39 mouse cellular contexts compared by ENCODE assay signal in the genomic region with DNA sequence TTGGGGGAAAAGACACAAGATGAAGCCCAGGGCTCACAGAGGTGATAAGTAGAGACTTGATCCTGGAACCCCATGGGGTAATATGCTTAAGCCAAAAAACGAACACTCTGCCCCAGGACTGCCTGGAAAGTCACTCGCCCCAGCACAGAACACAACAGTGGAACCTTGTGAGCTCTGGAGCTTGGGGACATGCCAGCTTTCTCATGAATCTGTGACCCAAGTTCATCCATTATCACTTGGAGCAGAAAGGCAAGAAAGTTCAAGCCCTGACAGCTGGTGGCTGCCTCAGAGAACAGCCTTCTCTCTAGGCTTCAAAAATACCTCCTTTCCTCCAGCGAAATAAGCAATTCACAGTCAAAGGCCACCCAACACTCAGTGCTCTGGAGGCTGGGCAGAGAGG. TPM values are rescaled to one million over a fixed set of nuclear protein-coding genes. Genes with fewer than 3 reads are reported as not detected.
DNase-seq lines count a peak whose midpoint lies in the region; ATAC-seq lines count a peak whose summit lies in the region.
"Had no signal": no experiment of that assay in that cellular context is flagged by ENCODE, and none has a peak within 500 bp of the region (broad histone marks: within the 10 kb centered on the region; RNA-seq: fewer than 3 reads in every experiment).

No protein-coding gene starts in this region.

- H3K9me3 ChIP-seq in kidney, embryonic 15.5 days (replicated peaks): no peaks in the 10 kb centered on the region
- no peaks in the 10 kb centered on the region for H3K9me3 ChIP-seq in embryonic facial prominence, embryonic 10.5 days
- H3K9me3 ChIP-seq in stomach, embryonic 15.5 days: no peaks in the 10 kb centered on the region
- H3K9me3 ChIP-seq in intestine, embryonic 16.5 days (ENCODE audit: control insufficient read depth, low read length): no peaks in the 10 kb centered on the region
- H3K9me3 ChIP-seq: embryonic facial prominence, embryonic 15.5 days; forebrain, embryonic 12.5 days; hindbrain, embryonic 10.5 days; hindbrain, embryonic 15.5 days; limb, embryonic 13.5 days; lung, embryonic 15.5 days; midbrain, embryonic 10.5 days; neural tube, embryonic 13.5 days had no signal

- H3K4me2 ChIP-seq in kidney, embryonic 15.5 days: no peak overlapping the region
- no peak overlapping the region for H3K4me2 ChIP-seq in stomach, embryonic 15.5 days
- H3K4me2 ChIP-seq in intestine, embryonic 16.5 days (ENCODE audit: low read depth, low read length): no peak overlapping the region
- H3K4me2 ChIP-seq: embryonic facial prominence, embryonic 15.5 days; forebrain, embryonic 12.5 days; heart, embryonic 11.5 days; hindbrain, embryonic 15.5 days; limb, embryonic 13.5 days; liver, embryonic 11.5 days; lung, embryonic 15.5 days; neural tube, embryonic 13.5 days had no signal

- no peaks in the 10 kb centered on the region for H3K36me3 ChIP-seq in kidney, embryonic 15.5 days
- no peaks in the 10 kb centered on the region for H3K36me3 ChIP-seq in embryonic facial prominence, embryonic 10.5 days (replicated peaks)
- no peaks in the 10 kb centered on the region for H3K36me3 ChIP-seq in stomach, embryonic 15.5 days
- no peaks in the 10 kb centered on the region for H3K36me3 ChIP-seq in intestine, embryonic 16.5 days (ENCODE audit: control insufficient read depth, insufficient read depth, low read length)
- H3K36me3 ChIP-seq: embryonic facial prominence, embryonic 15.5 days; forebrain, embryonic 12.5 days; hindbrain, embryonic 10.5 days; hindbrain, embryonic 15.5 days; limb, embryonic 13.5 days; lung, embryonic 15.5 days; midbrain, embryonic 10.5 days; neural tube, embryonic 13.5 days had no signal

- ATAC-seq in kidney, embryonic 15.5 days (replicated peaks; ENCODE audit: low FRiP score): no peak
- ATAC-seq in stomach, embryonic 15.5 days (ENCODE audit: insufficient read depth, low FRiP score, low read depth): no peak
- no peak for ATAC-seq in intestine, embryonic 16.5 days
- ATAC-seq: activated CD4-positive, CD25-positive, alpha-beta regulatory T cell, adult 4 months; forebrain, postnatal 0 days; inflammation-experienced regulatory T-cells, adult 6 months had no signal

- H3K9ac ChIP-seq in kidney, embryonic 15.5 days: no peak overlapping the region
- no peak overlapping the region for H3K9ac ChIP-seq in stomach, embryonic 15.5 days
- no peak overlapping the region for H3K9ac ChIP-seq in intestine, embryonic 16.5 days (ENCODE audit: low read depth, low read length)
- H3K9ac ChIP-seq: embryonic facial prominence, embryonic 15.5 days; forebrain, embryonic 12.5 days; forebrain, postnatal 0 days; hindbrain, embryonic 15.5 days; limb, embryonic 13.5 days; lung, embryonic 15.5 days; neural tube, embryonic 13.5 days had no signal

- H3K4me3 ChIP-seq in kidney, embryonic 15.5 days (replicated peaks): no peak overlapping the region
- no peak overlapping the region for H3K4me3 ChIP-seq in embryonic facial prominence, embryonic 10.5 days
- no peak overlapping the region for H3K4me3 ChIP-seq in stomach, embryonic 15.5 days (replicated peaks)
- H3K4me3 ChIP-seq in intestine, embryonic 16.5 days (ENCODE audit: low read length): no peak overlapping the region
- H3K4me3 ChIP-seq: embryonic facial prominence, embryonic 15.5 days; forebrain, embryonic 12.5 days; hindbrain, embryonic 10.5 days; hindbrain, embryonic 15.5 days; limb, embryonic 13.5 days; lung, embryonic 15.5 days; midbrain, embryonic 10.5 days; myocyte; neural tube, embryonic 13.5 days had no signal

- 77% methylated on average over 3 of the region's 3 CpGs for WGBS in kidney, embryonic 15.5 days
- whole genome bisulfite sequencing in embryonic facial prominence, embryonic 10.5 days: 77% methylated on average over 3 of the region's 3 CpGs
- 69% methylated on average over 3 of the region's 3 CpGs for WGBS in stomach, embryonic 15.5 days
- 71% methylated on average over 3 of the region's 3 CpGs for WGBS in intestine, embryonic 16.5 days

- H3K27me3 ChIP-seq in kidney, embryonic 15.5 days: no peaks in the 10 kb centered on the region
- H3K27me3 ChIP-seq in embryonic facial prominence, embryonic 10.5 days (replicated peaks; ENCODE audit: low read depth, poor library complexity, severe bottlenecking): no peaks in the 10 kb centered on the region
- H3K27me3 ChIP-seq in stomach, embryonic 15.5 days (replicated peaks): no peaks in the 10 kb centered on the region
- H3K27me3 ChIP-seq in intestine, embryonic 16.5 days (replicated peaks; ENCODE audit: control insufficient read depth, insufficient read depth, low read length): no peaks in the 10 kb centered on the region
- H3K27me3 ChIP-seq: embryonic facial prominence, embryonic 15.5 days; forebrain, embryonic 12.5 days; hindbrain, embryonic 15.5 days; limb, embryonic 13.5 days; lung, embryonic 15.5 days; neural tube, embryonic 13.5 days had no signal

- no peak overlapping the region for H3K27ac ChIP-seq in kidney, embryonic 15.5 days
- H3K27ac ChIP-seq in embryonic facial prominence, embryonic 10.5 days (replicated peaks): 0 out of 2 replicates have a peak overlapping the region, but pooled peaks have one; percentile 1
- H3K27ac ChIP-seq in stomach, embryonic 15.5 days: 0 out of 2 replicates have a peak overlapping the region, but pooled peaks have one; percentile 0
- no peak overlapping the region for H3K27ac ChIP-seq in intestine, embryonic 16.5 days (ENCODE audit: low read length)
- H3K27ac ChIP-seq: forebrain, embryonic 12.5 days; hindbrain, embryonic 15.5 days; kidney, postnatal 0 days; limb, embryonic 13.5 days; lung, embryonic 15.5 days; midbrain, embryonic 10.5 days; neural tube, embryonic 13.5 days had no signal

- intact Hi-C loops in heart, postnatal 10 days (cut with DNase I): no loop called here

- peaks cover 19% of the 10 kb centered on the region for H3K4me1 ChIP-seq in kidney, embryonic 15.5 days
- H3K4me1 ChIP-seq in embryonic facial prominence, embryonic 10.5 days: peaks cover 37% of the 10 kb centered on the region
- H3K4me1 ChIP-seq in stomach, embryonic 15.5 days: peaks cover 13% of the 10 kb centered on the region
- peaks cover 5% of the 10 kb centered on the region for H3K4me1 ChIP-seq in intestine, embryonic 16.5 days (ENCODE audit: control insufficient read depth, insufficient read depth, low read length)

- peak; percentile 50 to 55 for DNase-seq in heart, postnatal 10 days
- no peak for DNase-seq in heart, postnatal 4 days
- peak; percentile 57 to 61 for DNase-seq in kidney, postnatal 25 days
- DNase-seq in embryonic facial prominence, embryonic 10.5 days (ENCODE audit: low spot score): no peak
- DNase-seq: adrenal gland, adult 8-10 months; cerebellum, adult 2 months; cerebellum, postnatal 14 days; forebrain, postnatal 0 days; gastrocnemius, postnatal 36 days; thymus, postnatal 14 days had no signal

RNA-seq across cellular contexts. Expression of a gene that starts 2.3 kb away (rescaled TPM):
- not detected for total RNA-seq in heart, postnatal 10 days (2021)
- not detected for total RNA-seq in heart, postnatal 4 days (2021)
- not detected in 2 replicates for polyA plus RNA-seq in kidney, embryonic 15.5 days (2015; fragmentation: Nextera tagmentation; extraction: Ambion mirVana)
- polyA plus RNA-seq in embryonic facial prominence, embryonic 10.5 days (2016; fragmentation: Nextera tagmentation; extraction: Ambion mirVana): not detected in 2 replicates
- polyA plus RNA-seq in stomach, embryonic 15.5 days (2015; fragmentation: Nextera tagmentation; extraction: Ambion mirVana): not detected in 2 replicates
- not detected in 2 replicates for polyA plus RNA-seq in intestine, embryonic 16.5 days (2015; fragmentation: Nextera tagmentation; extraction: Ambion mirVana)
- total RNA-seq: adrenal gland, adult 8-10 months; adrenal gland, postnatal 4 days; forebrain, postnatal 0 days; gastrocnemius, postnatal 36 days; layer of hippocampus, adult 8-10 months; layer of hippocampus, postnatal 25 days; left cerebral cortex, adult 8-10 months; left cerebral cortex, postnatal 36 days; megakaryocyte progenitor cell, adult 5-6 weeks had no signal
- polyA plus RNA-seq: activated CD4-positive, CD25-positive, alpha-beta regulatory T cell, adult 4 months; cerebellum, adult 2 months; cortical plate, adult 2 months; embryonic facial prominence, embryonic 15.5 days; forebrain, embryonic 12.5 days; forebrain, postnatal 0 days; heart, embryonic 11.5 days; heart, embryonic 16.5 days; hindbrain, embryonic 10.5 days; hindbrain, embryonic 15.5 days; inflammation-experienced regulatory T-cells, adult 6 months; kidney, postnatal 0 days; limb, embryonic 13.5 days; liver, embryonic 11.5 days; liver, embryonic 16.5 days; lung, embryonic 15.5 days; midbrain, embryonic 10.5 days; midbrain, postnatal 0 days; neural tube, embryonic 13.5 days; small intestine, adult 2 months; stomach, embryonic 14.5 days had no signal

RNA-seq across cellular contexts. Expression of a gene that starts 4.2 kb away (rescaled TPM):
- 10 to 100 TPM; 10.3 to 11.7 TPM for total RNA-seq in heart, postnatal 10 days (2021)
- total RNA-seq in heart, postnatal 4 days (2021): 1 to 10 TPM; 7.6 to 9.5 TPM
- 4.2 and 6.4 TPM in 2 replicates for polyA plus RNA-seq in kidney, embryonic 15.5 days (2015; fragmentation: Nextera tagmentation; extraction: Ambion mirVana)
- 1.1 TPM in 1 of 2 replicates, not detected in the other for polyA plus RNA-seq in embryonic facial prominence, embryonic 10.5 days (2016; fragmentation: Nextera tagmentation; extraction: Ambion mirVana)
- polyA plus RNA-seq in stomach, embryonic 15.5 days (2015; fragmentation: Nextera tagmentation; extraction: Ambion mirVana): 13.0 and 13.6 TPM in 2 replicates
- 3.6 and 4.0 TPM in 2 replicates for polyA plus RNA-seq in intestine, embryonic 16.5 days (2015; fragmentation: Nextera tagmentation; extraction: Ambion mirVana)
- total RNA-seq: midbrain, postnatal 0 days had no signal
- polyA plus RNA-seq: hindbrain, embryonic 10.5 days; neural tube, embryonic 13.5 days had no signal

RNA-seq across cellular contexts. Expression of a gene that starts 8.9 kb away (rescaled TPM):
- not detected for total RNA-seq in heart, postnatal 10 days (2021)
- not detected for total RNA-seq in heart, postnatal 4 days (2021)
- polyA plus RNA-seq in kidney, embryonic 15.5 days (2015; fragmentation: Nextera tagmentation; extraction: Ambion mirVana): 0.46 TPM in 1 of 2 replicates, not detected in the other
- polyA plus RNA-seq in embryonic facial prominence, embryonic 10.5 days (2016; fragmentation: Nextera tagmentation; extraction: Ambion mirVana): not detected in 2 replicates
- polyA plus RNA-seq in stomach, embryonic 15.5 days (2015; fragmentation: Nextera tagmentation; extraction: Ambion mirVana): 4.5 and 6.5 TPM in 2 replicates
- polyA plus RNA-seq in intestine, embryonic 16.5 days (2015; fragmentation: Nextera tagmentation; extraction: Ambion mirVana): 13.2 and 16.0 TPM in 2 replicates
- total RNA-seq: adrenal gland, adult 8-10 months; adrenal gland, postnatal 4 days; forebrain, postnatal 0 days; layer of hippocampus, adult 8-10 months; layer of hippocampus, postnatal 25 days; left cerebral cortex, postnatal 36 days; megakaryocyte progenitor cell, adult 5-6 weeks; midbrain, postnatal 0 days had no signal
- polyA plus RNA-seq: activated CD4-positive, CD25-positive, alpha-beta regulatory T cell, adult 4 months; cerebellum, adult 2 months; cortical plate, adult 2 months; forebrain, embryonic 12.5 days; forebrain, postnatal 0 days; heart, embryonic 11.5 days; heart, embryonic 16.5 days; hindbrain, embryonic 10.5 days; hindbrain, embryonic 15.5 days; inflammation-experienced regulatory T-cells, adult 6 months; limb, embryonic 13.5 days; liver, embryonic 11.5 days; liver, embryonic 16.5 days; lung, embryonic 15.5 days; midbrain, embryonic 10.5 days; neural tube, embryonic 13.5 days; small intestine, adult 2 months had no signal

RNA-seq across cellular contexts. Expression of a gene that starts 9.4 kb away (rescaled TPM):
- total RNA-seq in heart, postnatal 10 days (2021): not detected
- not detected for total RNA-seq in heart, postnatal 4 days (2021)
- polyA plus RNA-seq in kidney, embryonic 15.5 days (2015; fragmentation: Nextera tagmentation; extraction: Ambion mirVana): not detected in 2 replicates
- not detected in 2 replicates for polyA plus RNA-seq in embryonic facial prominence, embryonic 10.5 days (2016; fragmentation: Nextera tagmentation; extraction: Ambion mirVana)
- not detected in 2 replicates for polyA plus RNA-seq in stomach, embryonic 15.5 days (2015; fragmentation: Nextera tagmentation; extraction: Ambion mirVana)
- polyA plus RNA-seq in intestine, embryonic 16.5 days (2015; fragmentation: Nextera tagmentation; extraction: Ambion mirVana): not detected in 2 replicates
- total RNA-seq: adrenal gland, adult 8-10 months; adrenal gland, postnatal 4 days; forebrain, postnatal 0 days; gastrocnemius, postnatal 36 days; layer of hippocampus, adult 8-10 months; layer of hippocampus, postnatal 25 days; left cerebral cortex, adult 8-10 months; left cerebral cortex, postnatal 36 days; megakaryocyte progenitor cell, adult 5-6 weeks; midbrain, postnatal 0 days had no signal
- polyA plus RNA-seq: activated CD4-positive, CD25-positive, alpha-beta regulatory T cell, adult 4 months; cerebellum, adult 2 months; cortical plate, adult 2 months; embryonic facial prominence, embryonic 15.5 days; forebrain, embryonic 12.5 days; forebrain, postnatal 0 days; heart, embryonic 11.5 days; heart, embryonic 16.5 days; hindbrain, embryonic 10.5 days; hindbrain, embryonic 15.5 days; kidney, postnatal 0 days; limb, embryonic 13.5 days; liver, embryonic 11.5 days; liver, embryonic 16.5 days; lung, embryonic 15.5 days; midbrain, embryonic 10.5 days; midbrain, postnatal 0 days; myocyte; neural tube, embryonic 13.5 days; small intestine, adult 2 months; stomach, embryonic 14.5 days had no signal

RNA-seq across cellular contexts. Expression of a gene that starts 13.3 kb away (rescaled TPM):
- 10 to 100 TPM; 81.8 to 85.3 TPM for total RNA-seq in heart, postnatal 10 days (2021)
- 10 to 100 TPM; 72.1 to 75.9 TPM for total RNA-seq in heart, postnatal 4 days (2021)
- 168 and 169 TPM in 2 replicates for polyA plus RNA-seq in kidney, embryonic 15.5 days (2015; fragmentation: Nextera tagmentation; extraction: Ambion mirVana)
- polyA plus RNA-seq in embryonic facial prominence, embryonic 10.5 days (2016; fragmentation: Nextera tagmentation; extraction: Ambion mirVana): 17.7 and 21.3 TPM in 2 replicates
- 503 and 642 TPM in 2 replicates for polyA plus RNA-seq in stomach, embryonic 15.5 days (2015; fragmentation: Nextera tagmentation; extraction: Ambion mirVana)
- 376 and 422 TPM in 2 replicates for polyA plus RNA-seq in intestine, embryonic 16.5 days (2015; fragmentation: Nextera tagmentation; extraction: Ambion mirVana)

Comparison
In these comparisons a context has a peak if more than half of its experiments do, and no peak if none do; other contexts are left out.
1. DNase-seq: peak in heart, postnatal 10 days (2 of 2) and kidney, postnatal 25 days (2 of 2); none in heart, postnatal 4 days (single experiment) and embryonic facial prominence, embryonic 10.5 days (single experiment).
2. H3K27ac ChIP-seq: peak in embryonic facial prominence, embryonic 10.5 days (single experiment) and stomach, embryonic 15.5 days (single experiment); none in kidney, embryonic 15.5 days (single experiment) and intestine, embryonic 16.5 days (single experiment).